Mouse (Mus musculus) forebrain, embryonic 12.5 days (tissue): ENCODE results near the gene Ick. TPM values are rescaled to one million over a fixed set of nuclear protein-coding genes. Genes with fewer than 3 reads are reported as not detected.

Source experiments
- ATAC-seq: fragments of 200-750 bp; cut with Nextera tagmentation; 2 replicates; pipeline ENCODE4 v1.8.0; 2017; ENCODE audit warnings: moderate TSS enrichment; ENCODE audit not compliant: low FRiP score
- H3K27ac ChIP-seq: fragments of 300-500 bp; sonication (generic); 2 replicates; pipeline ENCODE4 v1.5.1; 2016; ENCODE audit warnings: mild to moderate bottlenecking
- H3K27me3 ChIP-seq: fragments of 300-500 bp; sonication (generic); 2 replicates; pipeline ENCODE4 v1.6.1; 2016; ENCODE audit warnings: mild to moderate bottlenecking
- H3K36me3 ChIP-seq: fragments of 300-500 bp; sonication (generic); replicated peaks from 2 replicates; pipeline ENCODE4 v1.6.1; 2016; ENCODE audit warnings: mild to moderate bottlenecking
- H3K4me1 ChIP-seq: fragments of 300-500 bp; sonication (generic); 2 replicates; pipeline ENCODE4 v1.6.1; 2016
- H3K4me2 ChIP-seq: fragments of 300-500 bp; sonication (generic); 2 replicates; pipeline ENCODE4 v1.6.1; 2016; ENCODE audit warnings: mild to moderate bottlenecking, moderate library complexity
- H3K4me3 ChIP-seq: fragments of 300-500 bp; sonication (generic); replicated peaks from 2 replicates; pipeline ENCODE4 v1.5.1; 2016; ENCODE audit warnings: mild to moderate bottlenecking
- H3K9ac ChIP-seq: fragments of 300-500 bp; sonication (generic); 2 replicates; pipeline ENCODE4 v1.6.1; 2016; ENCODE audit warnings: mild to moderate bottlenecking
- H3K9me3 ChIP-seq: fragments of 300-500 bp; sonication (generic); 2 replicates; pipeline ENCODE4 v1.6.1; 2016
- WGBS: fragments of 180-500 bp; shearing (Covaris S2); methylation state at CpG from one replicate; pipeline ENCODE4 v1.1.7; 2016; 5-methylcytosine and 5-hydroxymethylcytosine counted together
- polyA plus RNA-seq: library from polyadenylated mRNA; unstranded; fragments of >200 nt; fragmentation: Nextera tagmentation; extraction: Ambion mirVana; gene quantifications from 2 replicates; pipeline ENCODE4 v1.2.1, GENCODE M21; 2016

The Ick gene
- polyA plus RNA-seq, 1 experiment from 2014 or later: 35.5 TPM

DNA sequence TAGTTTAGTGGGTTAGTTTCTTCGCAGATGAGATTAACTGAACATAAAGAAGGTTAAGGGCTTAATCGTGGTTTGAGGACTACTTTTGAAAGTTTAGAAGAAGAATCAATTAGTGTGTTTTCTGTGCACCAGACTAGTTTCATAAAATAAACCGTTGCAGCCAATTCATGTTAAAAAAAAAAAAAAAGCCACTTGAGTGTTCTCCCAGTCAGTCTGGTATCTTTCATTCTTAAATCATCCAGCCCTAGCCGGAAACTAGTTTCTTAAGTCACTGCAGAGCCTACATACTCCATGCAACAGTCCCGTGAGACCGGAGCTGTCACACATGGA lies 1.4 kb upstream of the Ick start:
- peak overlapping the region; percentile 66 for H3K4me3 ChIP-seq
- H3K4me1 ChIP-seq: peaks cover 10% of the 10 kb centered on the region; the same call in 1 of the 2 replicates
- H3K4me2 ChIP-seq: peak overlapping the region; percentile 78
- H3K9me3 ChIP-seq: no peaks in the 10 kb centered on the region
- no peak for ATAC-seq
- H3K27ac ChIP-seq: 0 out of 2 replicates have a peak overlapping the region, but pooled peaks have one; percentile 89
- no peaks in the 10 kb centered on the region for H3K36me3 ChIP-seq
- H3K9ac ChIP-seq: peak overlapping the region; percentile 84
- 22% methylated on average over 6 of the region's 6 CpGs for WGBS
- H3K27me3 ChIP-seq: no peaks in the 10 kb centered on the region

DNA sequence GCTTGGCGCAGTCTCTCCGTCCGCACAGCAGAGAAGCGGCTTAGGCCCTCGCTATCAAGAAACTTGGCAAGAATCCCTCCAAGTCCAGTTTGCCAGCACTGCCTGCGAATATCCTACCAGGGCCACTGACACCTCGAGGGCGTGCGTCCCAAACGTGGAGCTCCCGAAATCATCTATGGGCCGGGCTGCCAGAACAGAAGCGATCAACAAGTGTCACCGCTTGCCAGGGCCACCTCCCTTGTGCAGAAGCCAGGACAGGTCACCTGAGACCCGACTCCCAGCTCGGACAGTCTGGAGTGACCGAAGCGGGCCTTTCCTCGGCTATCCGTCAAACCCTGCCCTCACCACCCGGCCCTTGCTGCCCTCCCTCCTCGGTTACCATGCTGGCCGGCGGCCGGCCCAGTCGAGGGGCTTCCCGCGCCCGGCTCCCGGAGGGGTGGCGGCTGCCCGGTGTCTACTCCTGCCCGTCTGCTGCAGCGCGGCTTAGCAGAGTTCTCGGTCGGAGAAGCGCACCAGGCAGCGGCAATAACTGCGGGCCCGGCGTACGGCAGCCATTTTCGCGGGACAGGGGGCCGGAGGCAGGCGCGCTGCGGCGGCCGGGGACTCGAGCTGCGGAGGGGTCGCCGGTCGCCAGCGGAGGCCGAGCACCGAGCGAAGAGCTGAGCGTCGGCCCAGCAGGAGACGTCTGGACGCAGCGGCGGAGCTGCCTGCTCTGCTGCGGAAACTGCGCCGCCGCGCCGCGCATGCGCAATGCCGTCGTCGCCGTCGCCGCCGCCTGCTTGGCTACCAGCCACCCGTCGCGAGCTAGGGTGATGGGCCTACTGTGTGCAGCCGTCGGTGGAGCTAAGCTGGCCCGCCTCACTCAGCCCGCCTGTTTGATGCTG lies 838 bp upstream of the Ick start:
- Histone ChIP-seq H3K27me3 (no peaks in the 10 kb centered on the region), H3K4me3 (peak overlapping the region; percentile 66), H3K4me2 (peak overlapping the region; percentile 78), H3K27ac (peak overlapping the region; percentile 89), H3K9me3 (no peaks in the 10 kb centered on the region), H3K36me3 (no peaks in the 10 kb centered on the region), H3K4me1 (peaks cover 10% of the 10 kb centered on the region; the same call in 1 of the 2 replicates), H3K9ac (peak overlapping the region; percentile 84)
- ATAC-seq: peak; percentile 81
- WGBS: under 1% methylated on average over 88 of the region's 88 CpGs

- no peak overlapping the region for H3K27ac ChIP-seq
These were observed 664 bp downstream of the Ick start for GRCm38 (mm10) chr9:78109656-78110055.

DNA sequence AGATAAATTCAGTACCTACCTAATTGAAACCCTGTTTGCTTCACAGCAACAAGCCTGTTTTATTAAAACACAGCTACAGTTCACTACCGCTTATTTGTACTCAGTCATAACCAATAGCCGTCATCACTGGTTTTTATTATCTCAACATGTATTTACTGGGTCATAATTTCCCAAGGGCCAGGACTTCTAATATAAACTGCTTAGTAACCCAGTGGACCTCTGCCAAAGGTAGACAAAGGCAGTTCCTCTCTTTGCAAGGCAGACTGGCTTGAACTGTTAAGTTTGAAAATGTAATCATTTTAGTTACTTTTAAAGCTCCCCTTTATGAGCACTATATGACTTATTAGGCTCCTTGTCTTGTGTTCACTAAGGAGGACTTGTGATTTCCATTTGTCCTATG lies 2.5 kb downstream of the Ick start:
- peaks cover 28% of the 10 kb centered on the region for H3K4me1 ChIP-seq
- no peaks in the 10 kb centered on the region for H3K27me3 ChIP-seq
- H3K4me3 ChIP-seq: no peak overlapping the region
- peaks cover 4% of the 10 kb centered on the region; the same call in 1 of the 2 replicates for H3K36me3 ChIP-seq
- H3K4me2 ChIP-seq: no peak overlapping the region
- 0 out of 2 replicates have a peak, but pooled peaks cover 1% of the 10 kb centered on the region for H3K9me3 ChIP-seq
- no peak overlapping the region for H3K27ac ChIP-seq
- no peak overlapping the region for H3K9ac ChIP-seq
- 96% methylated on average over 2 of the region's 2 CpGs for WGBS
- no peak for ATAC-seq

More at GRCm38 (mm10) chr9:78109656-78110055, 664 bp downstream of the Ick start:
- peak overlapping the region; percentile 78 for H3K4me2 ChIP-seq
- no peaks in the 10 kb centered on the region for H3K27me3 ChIP-seq
- peaks cover 16% of the 10 kb centered on the region for H3K4me1 ChIP-seq
- ATAC-seq: no peak
- 52% methylated on average over 5 of the region's 5 CpGs for WGBS
- no peaks in the 10 kb centered on the region for H3K9me3 ChIP-seq
- H3K4me3 ChIP-seq: peak overlapping the region; percentile 66
- no peaks in the 10 kb centered on the region for H3K36me3 ChIP-seq
- peak overlapping the region; percentile 12; the same call in 1 of the 2 replicates for H3K9ac ChIP-seq

DNA sequence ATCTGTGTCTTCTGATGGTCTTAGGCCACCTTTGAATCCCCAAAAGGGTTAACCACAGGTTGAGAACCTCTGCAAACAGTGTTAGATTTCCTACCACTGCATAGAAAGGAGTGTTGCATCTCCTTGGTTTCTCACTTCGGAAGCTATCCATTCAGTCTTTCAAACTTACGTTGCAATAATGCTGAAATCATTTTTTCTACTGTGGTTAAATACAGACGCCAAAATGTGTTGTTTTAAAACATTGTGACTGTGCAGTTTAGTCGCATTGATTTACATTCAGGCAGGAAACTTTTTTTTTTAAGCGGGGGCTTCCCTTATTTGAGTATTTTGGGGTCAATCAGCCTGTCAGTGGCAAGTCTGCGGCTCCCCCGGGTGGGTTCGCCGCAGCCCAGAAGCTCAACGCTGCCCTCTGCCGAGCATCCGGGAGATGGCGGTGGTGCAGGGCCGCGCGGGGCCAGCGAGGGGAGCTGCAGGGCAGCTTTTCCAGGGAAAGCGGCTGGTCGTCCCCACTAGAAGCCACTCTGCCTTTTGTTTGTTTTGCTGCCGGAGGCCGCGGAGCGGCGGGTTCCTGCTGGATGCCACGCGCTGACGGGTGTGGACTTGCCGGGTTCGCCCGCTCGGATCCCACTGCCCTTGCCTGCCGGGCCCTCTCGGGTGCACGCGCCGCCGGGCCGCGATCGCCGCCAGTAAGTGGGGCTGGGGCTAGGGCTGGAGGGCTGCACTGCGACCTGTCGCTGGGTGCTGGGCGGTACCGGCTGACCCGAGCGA lies 4.0 kb downstream of the Ick start:
- Histone ChIP-seq H3K4me1 (peaks cover 26% of the 10 kb centered on the region), H3K27ac (peak overlapping the region; percentile 92), H3K36me3 (peaks cover 9% of the 10 kb centered on the region; the same call in 1 of the 2 replicates), H3K9ac (peak overlapping the region; percentile 93), H3K4me3 (peak overlapping the region; percentile 79), H3K4me2 (peak overlapping the region; percentile 54), H3K9me3 (0 out of 2 replicates have a peak, but pooled peaks cover 3% of the 10 kb centered on the region), H3K27me3 (no peaks in the 10 kb centered on the region)
- WGBS: 2% methylated on average over 45 of the region's 47 CpGs
- peak; percentile 83 for ATAC-seq

GRCm38 (mm10) chr9:78113538-78113885 lies 4.5 kb downstream of the Ick start:
- H3K4me2 ChIP-seq: peak overlapping the region; percentile 54
- 1% methylated on average over 13 of the region's 14 CpGs for WGBS
- H3K27me3 ChIP-seq: no peaks in the 10 kb centered on the region
- peak overlapping the region; percentile 93 for H3K9ac ChIP-seq
- peak overlapping the region; percentile 92 for H3K27ac ChIP-seq
- peak; percentile 27 for ATAC-seq
- peaks cover 26% of the 10 kb centered on the region for H3K4me1 ChIP-seq
- peak overlapping the region; percentile 79 for H3K4me3 ChIP-seq
- peaks cover 9% of the 10 kb centered on the region; the same call in 1 of the 2 replicates for H3K36me3 ChIP-seq
- 0 out of 2 replicates have a peak, but pooled peaks cover 3% of the 10 kb centered on the region for H3K9me3 ChIP-seq

DNA sequence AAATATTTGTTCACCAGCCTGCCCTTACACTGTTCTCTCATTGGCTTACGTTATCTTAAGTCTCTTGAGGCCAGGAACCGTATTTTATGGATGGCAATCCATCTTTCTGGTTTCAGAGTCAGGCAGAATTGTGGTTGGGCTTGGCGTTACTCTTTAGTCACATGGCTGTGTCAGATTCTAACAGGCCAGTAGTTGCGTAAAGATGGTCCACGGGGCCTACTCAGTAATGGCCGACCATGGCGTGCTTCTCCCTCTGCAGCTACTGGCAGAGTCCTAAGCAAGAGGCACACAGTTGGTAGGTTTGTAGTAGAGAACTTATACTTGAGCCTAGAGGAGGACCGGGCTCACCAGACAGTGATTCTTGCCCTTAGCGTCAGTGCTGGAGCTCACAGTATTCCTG lies 6.8 kb downstream of the Ick start:
- no peak overlapping the region for H3K4me3 ChIP-seq
- no peak overlapping the region for H3K4me2 ChIP-seq
- 96% methylated on average over 9 of the region's 9 CpGs for WGBS
- no peak for ATAC-seq
- no peaks in the 10 kb centered on the region for H3K27me3 ChIP-seq
- H3K9ac ChIP-seq: no peak overlapping the region
- H3K36me3 ChIP-seq: peaks cover 9% of the 10 kb centered on the region; the same call in 1 of the 2 replicates
- no peak overlapping the region for H3K27ac ChIP-seq
- peaks cover 18% of the 10 kb centered on the region for H3K4me1 ChIP-seq
- 0 out of 2 replicates have a peak, but pooled peaks cover 3% of the 10 kb centered on the region for H3K9me3 ChIP-seq

DNA sequence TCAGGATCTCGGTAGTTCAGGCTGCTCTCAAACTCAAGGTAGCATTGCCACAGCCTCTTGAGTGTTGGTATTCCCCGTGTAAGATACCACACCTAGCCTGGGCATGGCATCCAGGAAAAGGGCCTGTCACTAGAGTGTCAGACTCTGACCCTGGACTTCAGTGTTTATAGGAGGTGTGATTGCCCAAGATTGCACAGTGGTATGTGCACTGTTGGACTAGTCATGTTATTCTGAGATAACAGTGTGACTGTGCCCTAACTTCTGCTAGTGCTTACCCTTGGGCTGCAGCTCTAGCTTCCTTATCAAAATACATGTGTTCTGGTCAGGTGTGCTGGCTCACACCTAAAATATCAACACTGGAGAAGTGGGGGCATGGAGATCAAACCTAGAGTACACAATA lies 8.7 kb downstream of the Ick start:
- Histone ChIP-seq H3K9ac (no peak overlapping the region), H3K4me3 (no peak overlapping the region), H3K9me3 (0 out of 2 replicates have a peak, but pooled peaks cover 3% of the 10 kb centered on the region), H3K36me3 (peaks cover 14% of the 10 kb centered on the region), H3K4me1 (peaks cover 18% of the 10 kb centered on the region), H3K4me2 (no peak overlapping the region), H3K27me3 (no peaks in the 10 kb centered on the region), H3K27ac (no peak overlapping the region)
- 95% methylated on average over 2 of the region's 2 CpGs for WGBS
- ATAC-seq: no peak

DNA sequence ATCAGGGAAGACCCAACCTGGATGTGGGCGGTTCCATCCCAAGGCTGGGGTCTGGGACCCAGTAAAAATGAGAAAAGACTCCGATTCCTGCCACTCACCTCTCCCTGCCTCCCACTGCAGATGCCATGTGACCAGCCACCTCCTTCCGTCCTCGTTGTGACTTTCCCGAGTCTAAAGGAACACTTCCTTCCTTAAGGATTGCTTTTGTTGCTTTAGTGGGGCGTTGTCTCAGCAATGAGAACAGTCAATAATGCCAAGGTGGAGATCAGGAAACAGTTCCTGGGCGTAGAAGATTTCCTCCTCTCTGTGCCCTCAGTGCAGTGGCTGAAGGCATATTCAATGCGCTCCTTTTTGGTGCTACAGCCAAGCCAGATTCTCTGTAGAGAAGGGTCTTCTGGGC lies 12.4 kb downstream of the Ick start:
- H3K9me3 ChIP-seq: 0 out of 2 replicates have a peak, but pooled peaks cover 2% of the 10 kb centered on the region
- H3K27me3 ChIP-seq: no peaks in the 10 kb centered on the region
- no peak for ATAC-seq
- WGBS: 90% methylated on average over 8 of the region's 8 CpGs
- no peak overlapping the region for H3K4me2 ChIP-seq
- no peak overlapping the region for H3K27ac ChIP-seq
- H3K9ac ChIP-seq: no peak overlapping the region
- peaks cover 10% of the 10 kb centered on the region for H3K36me3 ChIP-seq
- no peak overlapping the region for H3K4me3 ChIP-seq
- H3K4me1 ChIP-seq: peaks cover 9% of the 10 kb centered on the region

- Histone ChIP-seq H3K4me2 (no peak overlapping the region), H3K4me3 (no peak overlapping the region), H3K4me1 (peaks cover 14% of the 10 kb centered on the region), H3K27me3 (no peaks in the 10 kb centered on the region), H3K9me3 (no peaks in the 10 kb centered on the region), H3K9ac (no peak overlapping the region), H3K27ac (no peak overlapping the region), H3K36me3 (peaks cover 5% of the 10 kb centered on the region)
- whole genome bisulfite sequencing: 90% methylated on average over 6 of the region's 6 CpGs
- no peak for ATAC-seq
These were observed 13.0 kb downstream of the Ick start for GRCm38 (mm10) chr9:78121985-78122384.

DNA sequence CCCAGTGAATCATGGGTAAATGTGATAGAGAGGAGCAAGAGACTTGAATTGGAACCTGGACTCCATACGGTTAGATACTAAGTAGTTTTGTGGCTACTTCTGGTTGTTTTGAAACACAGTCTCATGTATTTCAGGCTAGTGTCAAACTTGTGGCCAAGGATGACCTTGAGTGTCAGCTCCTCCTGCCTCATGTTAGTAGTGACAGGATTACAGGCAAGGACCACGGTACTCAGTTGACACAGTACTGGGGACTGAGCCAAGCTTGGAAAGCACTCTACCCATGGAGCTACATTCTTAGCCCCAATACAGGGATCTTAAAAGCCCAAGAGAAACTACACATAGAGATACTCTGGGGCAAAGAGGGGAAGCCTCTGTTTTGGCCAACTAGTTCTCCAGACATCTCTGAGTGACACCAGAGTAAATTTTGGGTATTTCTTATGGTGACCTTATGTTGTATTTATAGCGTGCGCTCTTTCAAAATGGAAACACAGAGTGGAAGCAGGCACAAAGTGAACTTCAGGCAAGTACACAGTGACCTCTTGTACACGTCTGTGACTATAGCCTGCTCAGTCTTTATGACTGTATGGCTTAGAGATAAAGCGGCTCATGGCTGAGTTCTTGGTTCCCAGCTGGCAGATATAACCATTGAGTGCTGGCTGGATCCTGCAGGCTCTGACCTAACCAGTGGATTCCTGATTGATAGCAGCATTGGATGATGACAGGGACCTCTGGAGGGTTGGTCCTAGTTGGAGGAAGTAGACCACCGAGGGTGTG lies 14.1 kb downstream of the Ick start:
- Histone ChIP-seq H3K4me2 (no peak overlapping the region), H3K36me3 (peaks cover 5% of the 10 kb centered on the region)
- ATAC-seq: no peak

More for the DNA sequence above, 14.1 kb downstream of the Ick start:
- Histone ChIP-seq H3K27me3 (no peaks in the 10 kb centered on the region), H3K27ac (no peak overlapping the region), H3K4me3 (no peak overlapping the region), H3K9me3 (no peaks in the 10 kb centered on the region), H3K4me1 (peaks cover 16% of the 10 kb centered on the region), H3K9ac (no peak overlapping the region)
- 93% methylated on average over 7 of the region's 7 CpGs for WGBS
